Mouse (Mus musculus): ENCODE measurements at regions not wholly inside any gene's neighbourhood (a gene's known extent, or its start where the extent isn't known, plus 50 kb on each side); places are given as distances from the start of the nearest gene placed in this dataset.

GRCm38 (mm10) chr9:23137682-23138210 is 85.1 kb upstream of the Bmper start:
- H3K27ac ChIP-seq (ENCODE audit: insufficient read depth, low read length): no peak overlapping the region
- TF ChIP-seq POLR2A (IDR thresholded peaks at IDR 0.05; ENCODE audit: low read depth, low read length) (no peak), CTCF (IDR thresholded peaks at IDR 0.05; ENCODE audit: borderline replicate concordance, insufficient read depth, low read length) (no peak)
- no peak overlapping the region for H3K4me3 ChIP-seq (ENCODE audit: insufficient read depth, low read length)
- no peaks in the 10 kb centered on the region for H3K4me1 ChIP-seq (ENCODE audit: control insufficient read depth, insufficient read depth, low read length)

GRCm38 (mm10) chr9:23139580-23140162 is 83.2 kb upstream of the Bmper start:
- TF ChIP-seq POLR2A (IDR thresholded peaks at IDR 0.05; ENCODE audit: low read depth, low read length) (no peak), CTCF (IDR thresholded peaks at IDR 0.05; ENCODE audit: borderline replicate concordance, insufficient read depth, low read length) (no peak)
- H3K27ac ChIP-seq (ENCODE audit: insufficient read depth, low read length): no peak overlapping the region
- H3K4me3 ChIP-seq (ENCODE audit: insufficient read depth, low read length): no peak overlapping the region
- no peaks in the 10 kb centered on the region for H3K4me1 ChIP-seq (ENCODE audit: control insufficient read depth, insufficient read depth, low read length)

GRCm38 (mm10) chr9:23144281-23144680 is 78.6 kb upstream of the Bmper start:
- Histone ChIP-seq H3K27ac (ENCODE audit: insufficient read depth, low read length) (no peak overlapping the region), H3K4me3 (ENCODE audit: insufficient read depth, low read length) (no peak overlapping the region), H3K4me1 (ENCODE audit: control insufficient read depth, insufficient read depth, low read length) (no peaks in the 10 kb centered on the region)
- no peak for TF ChIP-seq CTCF (IDR thresholded peaks at IDR 0.05; ENCODE audit: borderline replicate concordance, insufficient read depth, low read length)
- TF ChIP-seq POLR2A (IDR thresholded peaks at IDR 0.05; ENCODE audit: low read depth, low read length): no peak

- no peak for TF ChIP-seq CTCF (IDR thresholded peaks at IDR 0.05; ENCODE audit: borderline replicate concordance, insufficient read depth, low read length)
- TF ChIP-seq POLR2A (IDR thresholded peaks at IDR 0.05; ENCODE audit: low read depth, low read length): no peak
- H3K4me3 ChIP-seq (ENCODE audit: insufficient read depth, low read length): no peak overlapping the region
- no peaks in the 10 kb centered on the region for H3K4me1 ChIP-seq (ENCODE audit: control insufficient read depth, insufficient read depth, low read length)
- peak overlapping the region; percentile 58; the same call in 1 of the 2 replicates for H3K27ac ChIP-seq (ENCODE audit: insufficient read depth, low read length)
These were observed 72.5 kb upstream of the Bmper start for GRCm38 (mm10) chr9:23150338-23150737.

GRCm38 (mm10) chr9:23150874-23151273 is 72.0 kb upstream of the Bmper start:
- H3K27ac ChIP-seq (ENCODE audit: insufficient read depth, low read length): peak overlapping the region; percentile 58; the same call in 1 of the 2 replicates
- TF ChIP-seq POLR2A (IDR thresholded peaks at IDR 0.05; ENCODE audit: low read depth, low read length) (no peak), CTCF (IDR thresholded peaks at IDR 0.05; ENCODE audit: borderline replicate concordance, insufficient read depth, low read length) (no peak)
- no peak overlapping the region for H3K4me3 ChIP-seq (ENCODE audit: insufficient read depth, low read length)
- no peaks in the 10 kb centered on the region for H3K4me1 ChIP-seq (ENCODE audit: control insufficient read depth, insufficient read depth, low read length)

- peaks cover 3% of the 10 kb centered on the region; the same call in 1 of the 2 replicates for H3K4me1 ChIP-seq (ENCODE audit: control insufficient read depth, insufficient read depth, low read length)
- H3K27ac ChIP-seq (ENCODE audit: insufficient read depth, low read length): peak overlapping the region; percentile 49; the same call in 1 of the 2 replicates
- TF ChIP-seq POLR2A (IDR thresholded peaks at IDR 0.05; ENCODE audit: low read depth, low read length) (no peak), CTCF (IDR thresholded peaks at IDR 0.05; ENCODE audit: borderline replicate concordance, insufficient read depth, low read length) (no peak)
- H3K4me3 ChIP-seq (ENCODE audit: insufficient read depth, low read length): no peak overlapping the region
These were observed 70.9 kb upstream of the Bmper start for GRCm38 (mm10) chr9:23151953-23152490.

GRCm38 (mm10) chr9:23156820-23157570 is 65.9 kb upstream of the Bmper start:
- Histone ChIP-seq H3K4me1 (ENCODE audit: control insufficient read depth, insufficient read depth, low read length) (peaks cover 11% of the 10 kb centered on the region), H3K27ac (ENCODE audit: insufficient read depth, low read length) (peak overlapping the region; percentile 35), H3K4me3 (ENCODE audit: insufficient read depth, low read length) (no peak overlapping the region)
- TF ChIP-seq CTCF (IDR thresholded peaks at IDR 0.05; ENCODE audit: borderline replicate concordance, insufficient read depth, low read length) (no peak), POLR2A (IDR thresholded peaks at IDR 0.05; ENCODE audit: low read depth, low read length) (no peak)

GRCm38 (mm10) chr9:23158499-23158898 is 64.4 kb upstream of the Bmper start:
- TF ChIP-seq POLR2A (IDR thresholded peaks at IDR 0.05; ENCODE audit: low read depth, low read length): no peak
- TF ChIP-seq CTCF (IDR thresholded peaks at IDR 0.05; ENCODE audit: borderline replicate concordance, insufficient read depth, low read length): no peak
- no peak overlapping the region for H3K27ac ChIP-seq (ENCODE audit: insufficient read depth, low read length)
- no peak overlapping the region for H3K4me3 ChIP-seq (ENCODE audit: insufficient read depth, low read length)

GRCm38 (mm10) chr9:23161346-23161745 is 61.5 kb upstream of the Bmper start:
- no peak overlapping the region for H3K27ac ChIP-seq (ENCODE audit: insufficient read depth, low read length)
- peaks cover 11% of the 10 kb centered on the region for H3K4me1 ChIP-seq (ENCODE audit: control insufficient read depth, insufficient read depth, low read length)
- TF ChIP-seq POLR2A (IDR thresholded peaks at IDR 0.05; ENCODE audit: low read depth, low read length) (no peak), CTCF (IDR thresholded peaks at IDR 0.05; ENCODE audit: borderline replicate concordance, insufficient read depth, low read length) (no peak)

More at GRCm38 (mm10) chr9:23158499-23158898, 64.4 kb upstream of the Bmper start:
- H3K4me1 ChIP-seq (ENCODE audit: control insufficient read depth, insufficient read depth, low read length): peaks cover 11% of the 10 kb centered on the region

More at GRCm38 (mm10) chr9:23161346-23161745, 61.5 kb upstream of the Bmper start:
- no peak overlapping the region for H3K4me3 ChIP-seq (ENCODE audit: insufficient read depth, low read length)
